Mouse (Mus musculus): ENCODE measurements around the gene Skil.
A peak's percentile ranks its signal among the peaks of the same experiment; 100 is the strongest.
"Not testable (repeated sequence)": the region's sequence is repeated elsewhere in the genome, so short reads cannot be mapped to it uniquely, and the experiment has no call there.

Gene Skil

GRCm38 (mm10) chr3:31126848-31127247 is 32.0 kb downstream of the Skil start:
- DNase-seq (ENCODE audit: low spot score in 2 of 2), result no peak

- no peak for DNase-seq (ENCODE audit: low spot score in 2 of 2)
Observed at GRCm38 (mm10) chr3:31129766-31130165, 34.9 kb downstream of the Skil start.

- no peak for DNase-seq (ENCODE audit: low spot score in 2 of 2)
Observed at GRCm38 (mm10) chr3:31133664-31134063, 38.8 kb downstream of the Skil start.

GRCm38 (mm10) chr3:31134246-31134645 is 39.4 kb downstream of the Skil start:
- DNase-seq (ENCODE audit: low spot score in 2 of 2), result no peak

GRCm38 (mm10) chr3:31134696-31135095 is 39.8 kb downstream of the Skil start:
- no peak for DNase-seq (ENCODE audit: low spot score in 2 of 2)

GRCm38 (mm10) chr3:31136591-31136990 is 41.7 kb downstream of the Skil start:
- DNase-seq (ENCODE audit: low spot score in 2 of 2), result not testable (repeated sequence)

GRCm38 (mm10) chr3:31138454-31139424 is 43.9 kb downstream of the Skil start:
- peak; percentile 83 to 87 for DNase-seq (ENCODE audit: low spot score in 2 of 2)

- no peak for DNase-seq (ENCODE audit: low spot score in 2 of 2)
Observed at GRCm38 (mm10) chr3:31141621-31142020, 46.8 kb downstream of the Skil start.

- not testable (repeated sequence) for DNase-seq (ENCODE audit: low spot score in 2 of 2)
Observed at GRCm38 (mm10) chr3:31145222-31145621, 50.4 kb downstream of the Skil start.

GRCm38 (mm10) chr3:31145641-31146290 is 50.9 kb downstream of the Skil start:
- DNase-seq (ENCODE audit: low spot score in 2 of 2), result peak; percentile 87 to 89

- DNase-seq (ENCODE audit: low spot score in 2 of 2), result no peak
Observed at GRCm38 (mm10) chr3:31148595-31148994, 53.7 kb downstream of the Skil start.

- DNase-seq (ENCODE audit: low spot score in 2 of 2), result peak in 1 of 2 experiments; percentile 67
Observed at GRCm38 (mm10) chr3:31149706-31150105, 54.8 kb downstream of the Skil start, which contains the start of gene Cldn11. Gene Cldn11, plus strand, starts transcription at chr3:31149920.

- DNase-seq (ENCODE audit: low spot score in 2 of 2), result peak in 1 of 2 experiments; percentile 43
Observed at GRCm38 (mm10) chr3:31152108-31152507, 57.2 kb downstream of the Skil start.

- DNase-seq (ENCODE audit: low spot score in 2 of 2), result no peak
Observed at GRCm38 (mm10) chr3:31156126-31156525, 61.3 kb downstream of the Skil start.

- no peak for DNase-seq (ENCODE audit: low spot score in 2 of 2)
Observed at GRCm38 (mm10) chr3:31157776-31158175, 62.9 kb downstream of the Skil start.

GRCm38 (mm10) chr3:31160046-31160445 is 65.2 kb downstream of the Skil start:
- no peak for DNase-seq (ENCODE audit: low spot score in 2 of 2)

GRCm38 (mm10) chr3:31161336-31161735 is 66.5 kb downstream of the Skil start:
- DNase-seq (ENCODE audit: low spot score in 2 of 2), result no peak

GRCm38 (mm10) chr3:31162860-31163259 is 68.0 kb downstream of the Skil start:
- DNase-seq (ENCODE audit: low spot score in 2 of 2), result no peak

GRCm38 (mm10) chr3:31165803-31166202 is 70.9 kb downstream of the Skil start:
- DNase-seq (ENCODE audit: low spot score in 2 of 2), result no peak

GRCm38 (mm10) chr3:31166365-31166871 is 71.6 kb downstream of the Skil start:
- DNase-seq (ENCODE audit: low spot score in 2 of 2), result peak; percentile 64 to 74

All from right cerebral cortex, postnatal 10 days (tissue).